Mouse (Mus musculus) C2C12 (cell line): ENCODE results near the gene Cbfa2t3.

Experiments used
- CTCF ChIP-seq: IDR thresholded peaks from one replicate; pipeline ENCODE4 v1.5.1; 2011; ENCODE audit not compliant: control insufficient read depth, insufficient read depth, insufficient read length
- FOSL1 ChIP-seq: IDR thresholded peaks from one replicate; pipeline ENCODE4 v1.8.0; 2011; ENCODE audit warnings: mild to moderate bottlenecking, low read length; ENCODE audit not compliant: poor library complexity, insufficient read depth, severe bottlenecking
- MAX ChIP-seq: IDR thresholded peaks from one replicate; pipeline ENCODE4 v1.6.1; 2011; ENCODE audit warnings: mild to moderate bottlenecking, control low read depth
- MYOD1 ChIP-seq: IDR thresholded peaks from one replicate; pipeline ENCODE4 v1.6.1; 2011; ENCODE audit warnings: low read depth; ENCODE audit not compliant: control insufficient read depth, insufficient read length
- MYOG ChIP-seq: IDR thresholded peaks from one replicate; pipeline ENCODE4 v1.6.1; 2011; ENCODE audit not compliant: control insufficient read depth, insufficient read length; ENCODE audit errors: extremely low read depth
- USF1 ChIP-seq: IDR thresholded peaks from one replicate; pipeline ENCODE4 v1.6.1; 2011; ENCODE audit warnings: low read depth, mild to moderate bottlenecking, control low read depth, moderate library complexity

DNA sequence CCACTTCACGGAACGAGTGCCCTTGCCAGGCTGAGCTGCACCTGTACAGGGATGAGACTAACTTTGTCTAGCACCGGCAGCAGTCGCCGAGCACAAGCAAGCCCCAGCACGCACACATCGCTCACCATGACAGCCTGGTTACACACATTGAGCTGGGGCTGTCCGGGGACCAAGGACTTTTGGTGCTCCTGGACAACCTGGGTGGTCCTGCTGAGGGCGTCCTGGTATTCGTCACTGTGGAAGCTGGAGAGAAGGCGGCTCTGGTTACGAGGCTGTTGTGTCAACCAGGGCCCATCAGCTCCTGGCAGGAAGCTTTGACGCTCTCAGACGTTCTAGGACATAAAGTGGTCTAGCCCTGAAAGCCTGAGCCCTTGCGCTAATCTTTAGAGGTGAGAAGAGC lies 118.0 kb downstream of the Cbfa2t3 start:
- TF ChIP-seq CTCF (no peak), MYOD1 (no peak), MAX (no peak), USF1 (no peak), MYOG (no peak), FOSL1 (no peak)
